Mouse (Mus musculus) thymus, postnatal 4 days (tissue): ENCODE results near the gene Prl2c3.
"Not testable (repeated sequence)": the region's sequence is repeated elsewhere in the genome, so short reads cannot be mapped to it uniquely, and the experiment has no call there.

Experiments used
- DNase-seq: peaks from one replicate; pipeline ENCODE4 v3.0.0; 2021

The Prl2c3 gene

DNA sequence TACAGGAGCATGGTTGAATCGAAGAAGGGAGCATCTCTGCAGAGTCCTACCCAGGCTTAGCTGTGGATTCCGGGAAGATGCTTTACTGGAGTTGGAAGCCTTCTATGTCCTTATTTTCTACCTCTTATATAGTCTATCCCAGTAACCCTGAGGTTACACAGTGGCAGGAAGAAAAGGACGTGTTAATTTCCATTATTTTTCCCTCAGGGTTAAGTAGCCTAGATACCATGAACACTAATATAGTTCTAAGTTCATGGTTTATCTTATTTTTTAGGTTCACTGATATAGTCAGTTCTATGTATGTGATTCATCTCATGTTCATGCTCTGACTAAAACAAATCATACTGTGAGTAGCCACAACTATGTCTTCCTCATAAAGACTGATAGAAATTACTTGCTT lies at the start of gene Prl2c3:
Gene Prl2c3 (minus strand): TSS at position 101 of the 400 bp plus-strand sequence.
- DNase-seq = not testable (repeated sequence)

- not testable (repeated sequence) for DNase-seq
Observed at GRCm38 (mm10) chr13:12848254-12848653, 48.4 kb upstream of the Prl2c3 start.

DNA sequence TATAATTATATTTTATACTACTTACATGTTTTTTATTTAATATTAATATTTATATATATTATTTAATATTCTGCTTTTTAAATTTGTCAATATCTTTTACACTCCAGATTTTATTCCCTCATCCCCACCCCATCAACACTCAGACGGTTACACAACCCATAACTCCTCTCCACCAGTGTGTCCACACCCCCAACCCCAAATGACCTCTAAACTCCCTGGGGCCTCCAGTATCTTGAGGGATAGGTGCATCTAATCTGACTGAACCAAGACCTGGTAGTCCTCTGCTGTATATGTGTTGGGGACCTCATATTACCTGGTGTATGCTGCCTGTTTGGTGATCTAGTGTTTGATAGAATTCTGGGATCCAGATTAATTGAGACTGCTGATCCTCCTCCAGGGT lies 44.8 kb upstream of the Prl2c3 start:
- DNase-seq = not testable (repeated sequence)

- DNase-seq = not testable (repeated sequence)
Observed at GRCm38 (mm10) chr13:12837546-12837945, 37.7 kb upstream of the Prl2c3 start.

DNA sequence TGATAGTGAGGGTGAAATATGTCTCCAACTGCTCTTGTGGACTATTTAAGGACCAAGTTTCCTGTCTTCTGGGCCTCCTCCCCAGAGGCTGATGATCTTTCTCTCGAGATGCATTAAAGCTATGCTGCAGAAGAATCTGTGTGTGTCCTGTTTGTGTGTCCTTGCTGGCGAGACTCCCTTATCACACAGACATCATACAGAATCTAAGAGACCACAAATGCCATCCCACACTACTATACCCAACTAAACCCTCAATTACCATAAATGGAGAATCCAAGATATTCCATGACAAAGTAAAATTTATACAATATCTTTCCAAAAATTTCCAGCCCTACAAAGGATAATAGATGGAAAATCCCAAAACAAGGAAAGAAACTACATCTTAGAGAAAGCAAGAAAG lies 31.9 kb upstream of the Prl2c3 start:
- DNase-seq = no peak

- no peak for DNase-seq
Observed at GRCm38 (mm10) chr13:12829031-12829430, 29.2 kb upstream of the Prl2c3 start.

DNA sequence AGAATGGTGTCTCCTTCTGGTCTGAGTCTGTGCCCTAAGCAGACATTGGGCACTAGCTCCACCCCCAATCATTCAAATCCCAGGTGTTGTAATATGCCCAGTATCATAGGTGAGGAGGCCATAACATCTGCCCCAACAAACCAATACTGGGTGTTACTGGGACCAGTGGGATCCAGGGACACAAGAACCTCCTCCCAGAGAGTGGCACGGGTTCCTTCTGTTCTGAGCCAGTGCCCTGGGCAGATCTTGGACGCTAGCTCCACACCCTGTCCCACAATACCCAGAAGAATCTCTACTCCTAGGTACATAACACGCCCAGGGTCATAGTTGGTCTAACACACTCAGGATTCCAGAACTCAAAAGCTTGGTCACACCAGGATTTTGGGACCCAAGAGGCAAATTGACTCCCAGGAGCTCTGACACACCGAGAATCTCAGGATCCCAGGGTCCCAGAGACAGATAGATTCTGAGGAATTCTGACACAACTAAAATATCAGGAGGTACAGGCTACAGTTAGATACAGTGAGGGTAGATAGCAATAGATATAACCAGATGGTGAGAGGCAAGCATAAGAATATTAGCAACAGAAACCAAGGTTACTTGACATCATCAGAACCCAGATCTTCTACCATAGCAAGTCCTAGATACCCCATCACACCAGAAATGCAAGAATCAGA lies 24.8 kb upstream of the Prl2c3 start:
- DNase-seq = not testable (repeated sequence)

DNA sequence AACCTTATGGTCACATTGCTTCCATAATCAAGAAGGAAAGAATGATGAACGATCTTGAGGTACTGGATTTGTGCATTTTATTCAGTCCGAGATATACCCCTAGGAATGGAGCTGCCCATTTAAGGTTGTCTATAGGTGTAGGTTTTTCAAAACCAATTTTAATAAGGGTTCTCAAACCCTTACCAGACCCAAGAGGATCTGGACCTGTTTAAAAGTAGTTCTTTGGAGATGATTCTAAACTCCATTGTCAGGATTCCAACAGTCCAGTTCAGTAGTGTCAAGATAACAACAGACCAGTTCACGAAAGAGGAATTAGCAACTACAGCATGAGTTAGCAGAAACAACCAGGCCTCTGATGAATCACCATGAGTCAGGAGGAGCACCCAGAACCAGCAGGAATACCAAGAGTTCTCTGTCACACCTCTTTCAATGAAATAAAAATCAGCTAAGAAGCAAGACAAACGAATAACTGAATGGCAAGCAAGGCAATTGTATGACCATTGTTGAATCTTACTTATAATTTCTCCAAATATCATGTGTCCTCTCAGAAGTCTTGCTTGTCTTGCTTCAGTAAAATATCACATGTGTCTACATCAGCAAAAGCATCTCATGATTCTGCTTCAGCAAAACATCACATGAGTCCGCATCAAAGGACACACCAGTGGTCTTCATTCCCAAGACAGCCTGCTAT lies 14.0 kb upstream of the Prl2c3 start:
- DNase-seq = not testable (repeated sequence)

DNA sequence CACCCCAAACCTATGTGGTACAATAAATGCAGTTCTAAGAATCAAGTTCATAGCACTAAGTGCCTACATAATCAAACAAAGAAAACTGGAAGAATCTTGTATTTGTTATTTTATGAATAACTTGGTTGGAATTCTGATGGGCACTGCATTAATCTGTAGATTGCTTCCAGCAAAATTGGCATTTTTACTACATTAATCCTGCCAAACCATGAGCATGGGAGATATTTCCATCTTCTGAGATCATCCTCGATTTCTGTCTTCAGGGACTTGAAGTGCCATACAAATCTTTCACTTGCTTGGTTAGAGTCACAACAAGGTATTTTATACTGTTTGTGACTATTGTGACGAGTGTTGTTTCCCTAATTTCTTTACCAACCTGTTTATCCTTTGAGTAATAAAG lies 9.7 kb upstream of the Prl2c3 start:
- DNase-seq = no peak

DNA sequence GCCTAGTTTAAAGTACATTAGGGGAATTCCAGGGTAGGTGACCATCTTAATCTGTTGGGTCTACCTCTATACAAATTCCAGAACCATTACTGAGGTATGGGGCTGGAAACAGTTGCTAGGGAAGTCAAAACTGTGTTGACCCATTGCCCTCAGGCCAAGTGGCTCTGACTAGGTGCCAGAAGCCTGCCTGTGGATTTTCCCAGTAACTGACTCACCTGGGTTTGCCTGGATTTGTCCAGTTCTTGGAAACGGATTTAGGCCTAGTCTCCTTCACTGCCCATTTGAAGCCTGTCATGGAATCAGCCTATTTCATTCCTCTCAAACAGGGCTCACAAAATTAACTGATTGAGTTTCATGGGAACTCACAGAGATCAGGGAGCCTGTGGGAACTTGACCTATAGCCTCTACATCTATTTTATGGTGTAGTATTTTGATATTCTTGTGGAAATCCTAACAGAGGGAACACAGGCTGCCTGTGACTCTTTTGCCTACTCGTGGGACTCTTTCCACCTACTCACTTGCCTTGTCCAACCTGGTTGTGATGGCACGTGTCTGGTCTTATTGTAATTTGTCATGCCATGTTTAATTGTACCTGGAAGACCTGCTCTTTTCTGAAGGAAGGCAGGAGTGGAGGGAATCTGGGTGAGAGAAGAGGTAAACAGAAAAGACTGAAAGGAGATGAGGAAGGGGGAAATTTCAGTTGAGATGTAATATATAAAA lies 9.1 kb upstream of the Prl2c3 start:
- not testable (repeated sequence) for DNase-seq

DNA sequence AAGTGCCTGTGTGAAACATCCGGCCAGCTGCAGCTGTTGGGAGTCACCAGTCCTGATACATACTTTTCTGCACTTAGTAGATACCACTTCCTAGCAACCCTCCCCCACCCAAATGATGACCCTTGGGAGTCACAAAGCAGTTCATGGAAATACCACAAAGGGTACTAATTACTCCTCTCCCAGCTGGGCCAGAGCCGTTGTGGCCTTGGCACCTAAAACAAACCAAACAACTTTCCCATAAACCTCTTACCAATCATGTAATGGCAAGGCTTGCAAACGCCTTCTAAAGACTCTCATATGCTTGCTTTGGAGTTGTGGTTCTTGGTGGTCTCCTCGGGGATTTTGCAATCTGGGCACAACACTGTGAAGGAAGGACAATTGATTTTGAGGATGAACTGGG lies 6.6 kb upstream of the Prl2c3 start:
- DNase-seq = not testable (repeated sequence)

- not testable (repeated sequence) for DNase-seq
Observed at GRCm38 (mm10) chr13:12769442-12770091, 30.3 kb downstream of the Prl2c3 start.
